Mouse (Mus musculus): ENCODE results near the gene Vwc2.

Vwc2 gene

GRCm38 (mm10) chr11:11242694-11243377 lies 128.8 kb downstream of the Vwc2 start:
- DNase-seq: no peak

DNA sequence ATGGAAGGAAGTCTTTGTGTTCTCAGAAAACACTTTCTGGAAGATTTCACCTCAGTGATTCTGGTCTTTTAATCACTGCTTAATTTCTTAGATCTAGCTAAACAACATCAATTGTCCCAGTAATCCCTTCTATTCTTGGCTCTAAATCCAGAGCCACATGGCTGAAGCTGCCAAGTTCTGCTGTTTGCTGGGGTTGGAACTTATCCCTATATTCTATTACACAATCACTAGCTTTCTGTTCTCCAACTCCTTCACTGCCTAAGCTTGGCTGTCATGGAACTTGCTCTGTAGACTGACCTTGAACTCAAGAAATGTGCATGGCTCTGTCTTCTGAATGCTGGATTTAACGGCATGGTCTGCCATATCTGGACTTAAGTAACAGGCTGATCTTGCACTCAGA lies 143.3 kb downstream of the Vwc2 start:
- DNase-seq: no peak

DNA sequence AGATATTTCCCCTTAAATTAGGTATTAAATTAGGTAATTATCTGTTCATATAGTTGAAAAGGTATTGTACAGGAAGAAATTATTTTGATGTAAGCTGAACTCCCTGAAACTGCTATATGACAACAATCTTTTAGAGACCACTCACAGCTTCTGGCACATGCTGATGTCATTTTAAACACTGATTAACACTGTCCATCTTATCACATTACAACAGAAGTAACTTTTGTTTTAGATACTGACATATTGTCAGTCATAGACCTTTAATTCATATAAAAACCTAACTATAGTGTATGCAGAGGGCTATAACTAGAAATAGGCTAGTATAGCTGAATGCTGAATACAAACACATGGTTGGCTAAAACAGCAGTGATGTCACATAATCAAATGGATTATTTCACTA lies 166.1 kb downstream of the Vwc2 start:
- no peak for DNase-seq

DNA sequence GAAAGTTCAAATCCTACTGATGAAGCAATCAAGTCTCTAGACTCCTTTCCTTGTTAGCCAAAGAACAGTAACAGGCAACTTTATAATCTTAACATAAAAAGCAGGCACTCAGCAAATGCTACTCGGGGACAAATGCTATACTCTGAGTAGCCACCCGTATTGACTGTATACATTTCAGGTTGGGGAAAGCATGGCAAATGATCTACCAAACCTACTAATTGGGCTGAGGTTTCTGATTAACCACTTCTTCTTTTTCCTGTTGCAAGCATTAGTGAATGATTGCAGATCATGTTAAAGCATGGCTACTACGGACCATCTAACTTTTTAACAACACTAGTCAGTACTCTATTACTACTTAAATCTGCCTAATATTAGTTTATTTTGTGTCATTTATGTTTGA lies 169.5 kb downstream of the Vwc2 start:
- DNase-seq: no peak

All from thymus, postnatal 25 days (tissue).